Mouse (Mus musculus): ENCODE data around the gene Vax2.
A peak's percentile ranks its signal among the peaks of the same experiment; 100 is the strongest.

Gene Vax2

DNA sequence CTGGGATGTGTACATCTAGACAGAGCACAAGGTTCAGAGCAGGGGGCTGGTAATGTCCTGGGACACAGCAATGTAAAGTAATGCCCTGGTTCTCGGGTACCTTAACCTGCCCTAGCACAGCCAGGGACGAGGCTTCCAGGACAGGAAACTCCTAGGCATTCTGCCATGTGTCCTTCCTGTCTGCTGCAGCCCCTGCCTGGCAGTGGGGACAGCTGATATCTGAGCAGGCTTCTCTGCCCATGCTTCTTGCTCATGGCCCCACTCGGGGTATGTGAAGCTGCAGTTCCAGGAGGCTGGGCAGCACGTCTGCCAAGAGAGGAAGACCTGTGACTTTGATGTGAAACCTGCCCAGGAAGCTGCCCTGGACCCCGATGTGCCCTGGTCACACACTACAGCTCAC lies 57.4 kb downstream of the Vax2 start:
- DNase-seq, result no peak

DNA sequence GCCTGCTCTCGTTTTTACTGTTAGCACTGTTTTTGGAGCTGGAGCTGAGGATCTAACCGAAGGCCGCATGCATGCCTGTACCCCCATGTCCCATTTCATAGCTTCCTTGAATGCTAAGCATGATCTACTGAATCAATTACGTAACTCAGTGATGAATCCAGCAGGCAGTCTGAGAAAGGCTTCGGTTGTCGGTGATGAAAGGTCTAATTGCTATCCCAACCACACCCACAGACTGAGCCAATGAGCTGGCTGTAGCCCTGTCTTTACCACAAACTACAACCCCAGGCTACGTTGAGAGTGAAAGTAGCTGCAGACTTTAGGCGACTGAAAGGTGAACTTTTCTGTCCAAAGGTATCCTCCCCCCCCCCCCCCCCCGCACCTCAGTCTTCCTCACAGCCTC lies 63.1 kb downstream of the Vax2 start:
- no peak for DNase-seq

DNA sequence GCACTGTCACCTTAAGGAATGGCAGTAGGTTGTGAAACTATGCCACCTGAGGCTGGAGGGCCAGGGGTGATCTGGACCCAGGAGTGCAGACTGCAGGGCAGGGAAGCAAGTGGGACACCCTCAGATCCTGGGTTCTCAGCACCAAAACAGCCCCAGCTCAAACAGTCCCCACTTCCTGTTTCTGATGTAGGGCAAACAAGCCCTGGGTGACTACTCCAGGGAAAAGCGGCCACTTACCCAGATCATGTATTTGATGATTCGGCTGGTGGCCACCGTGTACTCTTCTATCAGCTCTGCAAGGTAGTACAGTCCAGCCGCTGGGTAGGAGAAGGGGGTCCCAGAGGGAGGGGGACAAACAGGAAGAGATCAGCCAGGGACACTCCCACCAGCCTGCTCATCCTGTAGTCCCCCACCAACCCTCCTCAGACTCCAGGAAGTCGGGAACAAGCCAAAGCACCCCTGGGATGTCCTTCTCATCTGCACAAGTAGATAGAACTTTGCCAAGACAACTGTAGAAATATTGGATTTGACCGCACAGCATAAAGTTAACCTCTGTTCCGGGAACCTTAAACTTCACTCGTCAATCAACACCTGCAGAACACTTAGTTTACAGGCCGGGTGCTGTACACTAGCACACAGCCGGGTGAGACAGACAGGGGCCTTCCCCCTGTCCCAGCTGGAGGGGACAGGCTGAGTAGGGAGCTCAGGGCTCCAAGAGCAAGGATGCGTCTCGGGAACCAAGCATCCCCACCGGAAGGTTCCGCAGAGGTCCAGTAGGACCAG lies 63.9 kb downstream of the Vax2 start:
- DNase-seq, result no peak

DNA sequence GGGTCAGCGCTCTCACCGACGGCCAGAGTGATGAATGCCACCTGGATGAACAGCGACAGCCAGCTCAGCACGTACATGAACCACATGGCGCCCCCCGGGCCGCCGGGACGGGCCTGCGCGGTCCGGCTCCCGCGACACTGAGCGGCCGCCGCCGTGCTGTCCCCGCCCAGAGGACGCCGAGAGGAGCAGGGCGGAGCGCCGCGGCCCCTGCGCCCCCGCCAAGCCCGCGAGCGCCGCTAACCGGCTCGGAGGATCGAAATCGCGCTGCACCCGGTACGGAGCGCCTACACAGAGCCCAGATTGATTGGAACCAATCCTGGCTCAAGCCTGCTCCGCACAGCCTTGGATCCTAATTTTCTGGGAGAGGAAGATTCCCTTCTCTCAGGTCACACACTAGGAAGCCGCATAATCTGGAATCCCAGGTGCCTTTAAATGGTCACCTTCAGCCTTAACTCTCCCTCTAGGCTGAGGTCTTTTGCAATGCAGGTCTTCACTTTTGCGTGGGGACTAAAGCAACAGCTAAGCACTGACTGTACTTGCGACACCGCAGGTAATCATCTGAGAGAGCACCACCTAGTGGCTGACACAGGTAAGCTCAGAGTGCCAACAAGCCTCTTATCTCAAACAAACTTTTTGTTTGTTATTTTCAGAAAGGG lies 64.7 kb downstream of the Vax2 start, which contains the start of gene Tex261:
Tex261 (minus strand) TSS at position 176 of the 656 bp plus-strand sequence.
- DNase-seq, result peak; percentile 77 to 88

DNA sequence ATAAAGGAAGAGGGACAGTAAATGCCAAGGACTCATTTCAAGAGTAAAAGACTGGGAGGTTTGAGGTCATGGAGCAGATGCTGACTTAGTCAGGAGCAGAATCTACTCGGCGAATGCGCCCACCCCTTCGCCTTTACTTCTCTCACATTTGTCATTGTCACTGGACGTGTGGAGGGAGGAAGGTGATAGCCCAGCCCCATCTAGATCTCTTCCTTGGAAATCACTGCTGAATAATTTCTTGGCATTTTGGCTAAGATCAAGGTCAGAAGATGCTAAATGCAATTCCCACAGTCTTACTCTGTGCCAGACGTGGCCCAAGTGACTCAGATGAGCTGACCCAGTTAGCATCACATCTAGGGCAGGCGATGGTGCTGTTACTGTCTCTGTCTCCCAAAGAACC lies 67.2 kb downstream of the Vax2 start:
- no peak for DNase-seq

DNA sequence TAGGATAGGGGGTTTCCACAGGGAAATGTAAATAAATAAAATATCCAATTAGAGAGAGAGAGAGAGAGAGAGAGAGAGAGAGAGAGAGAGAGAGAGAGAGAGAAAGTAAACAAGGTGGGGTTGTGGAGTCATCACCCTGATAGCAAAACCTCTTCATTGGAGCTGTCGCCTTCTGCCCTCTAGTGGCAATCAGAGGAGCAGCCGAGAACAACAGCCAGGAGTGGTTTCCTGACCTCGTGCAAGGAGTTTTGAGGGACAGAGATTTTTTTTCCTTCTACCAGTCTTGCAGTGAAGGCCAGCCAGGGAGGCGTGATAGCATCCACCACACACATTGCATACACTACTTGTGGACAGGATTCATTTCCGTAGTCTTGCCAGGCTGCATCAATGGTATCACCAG lies 68.0 kb downstream of the Vax2 start:
- peak in 1 of 2 experiments; percentile 36 for DNase-seq

DNA sequence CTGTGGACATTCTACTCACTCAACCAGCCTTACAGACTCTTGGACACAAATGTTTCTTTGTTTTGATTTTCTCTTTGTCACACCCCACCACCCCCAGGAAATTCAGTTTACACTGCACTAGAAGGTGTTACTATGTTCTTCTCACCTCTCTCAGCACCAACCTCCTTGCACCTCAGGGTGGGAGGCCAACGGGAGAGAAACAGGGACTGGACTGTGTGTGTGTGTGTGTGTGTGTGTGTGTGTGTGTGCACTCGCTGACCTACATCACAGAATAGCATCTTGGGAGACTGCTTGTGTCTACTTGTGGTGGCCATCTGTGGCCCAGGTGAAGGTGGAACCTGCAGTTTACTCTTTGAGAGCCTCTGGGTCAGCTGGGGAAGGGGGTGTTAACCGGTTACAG lies 75.4 kb downstream of the Vax2 start:
- DNase-seq, result no peak
